In genomic region chr5:135029007-135029854, GRCm38 (mm10) we compare ENCODE assay signal across 8 mouse cellular contexts. TPM values are rescaled to one million over a fixed set of nuclear protein-coding genes. Genes with fewer than 3 reads are reported as not detected.
DNase-seq lines count a peak whose midpoint lies in the region; ATAC-seq and TF ChIP-seq lines count a peak whose summit lies in the region.

No protein-coding gene starts in this region.

- H3K4me1 ChIP-seq in lung, embryonic 14.5 days (ENCODE audit: insufficient read depth) = peaks cover 30% of the 10 kb centered on the region
- peaks cover 3% of the 10 kb centered on the region; the same call in 1 of the 2 replicates for H3K4me1 ChIP-seq in lung, adult 2 months (ENCODE audit: control insufficient read depth, insufficient read depth, low read length)
- H3K4me1 ChIP-seq in embryonic facial prominence, embryonic 14.5 days (ENCODE audit: control insufficient read depth, insufficient read depth, low read length) = peaks cover 30% of the 10 kb centered on the region
- H3K4me1 ChIP-seq in kidney, embryonic 16.5 days (ENCODE audit: insufficient read depth, low read length) = peaks cover 34% of the 10 kb centered on the region
- peaks cover 10% of the 10 kb centered on the region for H3K4me1 ChIP-seq in forebrain, embryonic 12.5 days

- peak overlapping the region; percentile 51 for H3K4me2 ChIP-seq in lung, embryonic 14.5 days
- peak overlapping the region; percentile 37 for H3K4me2 ChIP-seq in embryonic facial prominence, embryonic 14.5 days (ENCODE audit: low read depth, low read length)
- H3K4me2 ChIP-seq in kidney, embryonic 16.5 days (replicated peaks; ENCODE audit: low read depth, low read length) = peak overlapping the region; percentile 24
- H3K4me2 ChIP-seq in forebrain, embryonic 12.5 days = no peak overlapping the region

- peak overlapping the region; percentile 47; the same call in 1 of the 2 replicates for H3K27ac ChIP-seq in lung, embryonic 14.5 days (ENCODE audit: low read depth)
- 0 out of 2 replicates have a peak overlapping the region, but pooled peaks have one; percentile 29 for H3K27ac ChIP-seq in embryonic facial prominence, embryonic 14.5 days (replicated peaks; ENCODE audit: low read depth, low read length)
- H3K27ac ChIP-seq in kidney, embryonic 16.5 days (ENCODE audit: low read length) = peak overlapping the region; percentile 30; the same call in 1 of the 2 replicates
- H3K27ac ChIP-seq in forebrain, embryonic 12.5 days = no peak overlapping the region

- 0 out of 2 replicates have a peak overlapping the region, but pooled peaks have one; percentile 2 for H3K4me3 ChIP-seq in lung, embryonic 14.5 days (ENCODE audit: low read depth, low read length)
- H3K4me3 ChIP-seq in lung, adult 2 months (replicated peaks; ENCODE audit: extremely low read depth, low read depth, low read length) = no peak overlapping the region
- no peak overlapping the region for H3K4me3 ChIP-seq in embryonic facial prominence, embryonic 14.5 days (ENCODE audit: low read depth, low read length)
- H3K4me3 ChIP-seq in kidney, embryonic 16.5 days (ENCODE audit: low read length) = no peak overlapping the region
- H3K4me3 ChIP-seq in forebrain, embryonic 12.5 days (replicated peaks) = no peak overlapping the region

- H3K9ac ChIP-seq in lung, embryonic 14.5 days = no peak overlapping the region; the same call in none of the 2 replicates
- H3K9ac ChIP-seq in embryonic facial prominence, embryonic 14.5 days (ENCODE audit: low read depth, low read length) = no peak overlapping the region; the same call in 1 of the 2 replicates
- H3K9ac ChIP-seq in kidney, embryonic 16.5 days (replicated peaks; ENCODE audit: low read length) = peak overlapping the region; percentile 12; the same call in 1 of the 2 replicates
- no peak overlapping the region for H3K9ac ChIP-seq in forebrain, embryonic 12.5 days

- ATAC-seq in lung, embryonic 14.5 days (ENCODE audit: insufficient read depth) = peak; percentile 41; the same call in 1 of the 2 replicates
- no peak for ATAC-seq in embryonic facial prominence, embryonic 14.5 days (ENCODE audit: low read depth)
- no peak for ATAC-seq in kidney, embryonic 16.5 days (ENCODE audit: low FRiP score, low TSS enrichment)
- ATAC-seq in forebrain, embryonic 12.5 days (ENCODE audit: low FRiP score) = no peak

- peak; percentile 81 for DNase-seq in lung, embryonic 14.5 days
- no peak for DNase-seq in lung, adult 2 months
- DNase-seq in adipocyte (ENCODE audit: low spot score) = peak; percentile 39
- DNase-seq in embryonic facial prominence, embryonic 14.5 days (ENCODE audit: low spot score) = peak; percentile 72
- peak; percentile 54 for DNase-seq in lung, postnatal 36 days
- no peak for DNase-seq in spleen, postnatal 36 days (ENCODE audit: low spot score in 2 of 2)

- no peaks in the 10 kb centered on the region for H3K36me3 ChIP-seq in lung, embryonic 14.5 days (ENCODE audit: insufficient read depth)
- no peaks in the 10 kb centered on the region for H3K36me3 ChIP-seq in embryonic facial prominence, embryonic 14.5 days (ENCODE audit: control insufficient read depth, insufficient read depth, low read length)
- H3K36me3 ChIP-seq in kidney, embryonic 16.5 days (ENCODE audit: insufficient read depth, low read length) = no peaks in the 10 kb centered on the region
- no peaks in the 10 kb centered on the region for H3K36me3 ChIP-seq in forebrain, embryonic 12.5 days (replicated peaks)

- TF ChIP-seq POLR2A in lung, adult 2 months (IDR thresholded peaks at IDR 0.05; ENCODE audit: borderline replicate concordance, extremely low read depth, low read depth, low read length) = no peak

- no peak for TF ChIP-seq CTCF in lung, embryonic 14.5 days (IDR thresholded peaks at IDR 0.05; ENCODE audit: low read depth)
- no peak for TF ChIP-seq CTCF in lung, adult 2 months (IDR thresholded peaks at IDR 0.05; ENCODE audit: insufficient read depth, low read length)

- no peaks in the 10 kb centered on the region for H3K9me3 ChIP-seq in lung, embryonic 14.5 days (ENCODE audit: low read depth, low read length)
- H3K9me3 ChIP-seq in embryonic facial prominence, embryonic 14.5 days (ENCODE audit: control insufficient read depth, low read length) = 0 out of 2 replicates have a peak, but pooled peaks cover 2% of the 10 kb centered on the region
- no peaks in the 10 kb centered on the region for H3K9me3 ChIP-seq in kidney, embryonic 16.5 days (ENCODE audit: low read length)
- no peaks in the 10 kb centered on the region for H3K9me3 ChIP-seq in forebrain, embryonic 12.5 days

- 34% methylated on average over 18 of the region's 18 CpGs for WGBS in lung, embryonic 14.5 days
- 24% methylated on average over 18 of the region's 18 CpGs for WGBS in lung, adult 2 months
- WGBS in embryonic facial prominence, embryonic 14.5 days = 51% methylated on average over 17 of the region's 18 CpGs
- WGBS in kidney, embryonic 16.5 days = 40% methylated on average over 18 of the region's 18 CpGs
- 57% methylated on average over 18 of the region's 18 CpGs for WGBS in forebrain, embryonic 12.5 days

- H3K27me3 ChIP-seq in lung, embryonic 14.5 days (ENCODE audit: insufficient read depth, low read length) = no peaks in the 10 kb centered on the region
- H3K27me3 ChIP-seq in embryonic facial prominence, embryonic 14.5 days (replicated peaks; ENCODE audit: control insufficient read depth, insufficient read depth, low read length) = no peaks in the 10 kb centered on the region
- no peaks in the 10 kb centered on the region for H3K27me3 ChIP-seq in kidney, embryonic 16.5 days (ENCODE audit: insufficient read depth, low read length)
- peaks cover 10% of the 10 kb centered on the region; the same call in 1 of the 2 replicates for H3K27me3 ChIP-seq in forebrain, embryonic 12.5 days

RNA-seq across cellular contexts. Expression of gene Stx1a, which starts 5.9 kb away (rescaled TPM):
- polyA plus RNA-seq in lung, embryonic 14.5 days (2014; fragmentation: Nextera tagmentation; extraction: Ambion mirVana) = 13.2 and 14.5 TPM in 2 replicates
- 10.6 and 11.7 TPM in 2 replicates for polyA plus RNA-seq in lung, adult 2 months (2012; rRNA removed)
- 19.6 and 20.8 TPM in 2 replicates for polyA plus RNA-seq in embryonic facial prominence, embryonic 14.5 days (2014; fragmentation: Nextera tagmentation; extraction: Ambion mirVana)
- polyA plus RNA-seq in kidney, embryonic 16.5 days (2015; fragmentation: Nextera tagmentation; extraction: Ambion mirVana) = 13.4 and 13.5 TPM in 2 replicates
- 21.8 and 22.3 TPM in 2 replicates for polyA plus RNA-seq in forebrain, embryonic 12.5 days (2016; fragmentation: Nextera tagmentation; extraction: Ambion mirVana)

RNA-seq across cellular contexts. Expression of gene Abhd11, which starts 20.3 kb away (rescaled TPM):
- polyA plus RNA-seq in lung, embryonic 14.5 days (2014; fragmentation: Nextera tagmentation; extraction: Ambion mirVana) = 60.0 and 71.0 TPM in 2 replicates
- 66.9 and 78.4 TPM in 2 replicates for polyA plus RNA-seq in lung, adult 2 months (2012; rRNA removed)
- 61.3 and 70.3 TPM in 2 replicates for polyA plus RNA-seq in embryonic facial prominence, embryonic 14.5 days (2014; fragmentation: Nextera tagmentation; extraction: Ambion mirVana)
- polyA plus RNA-seq in kidney, embryonic 16.5 days (2015; fragmentation: Nextera tagmentation; extraction: Ambion mirVana) = 81.1 and 81.9 TPM in 2 replicates
- polyA plus RNA-seq in forebrain, embryonic 12.5 days (2016; fragmentation: Nextera tagmentation; extraction: Ambion mirVana) = 42.3 and 43.1 TPM in 2 replicates

RNA-seq across cellular contexts. Expression of gene Dnajc30, which starts 34.8 kb away (rescaled TPM):
- 31.9 and 33.2 TPM in 2 replicates for polyA plus RNA-seq in lung, embryonic 14.5 days (2014; fragmentation: Nextera tagmentation; extraction: Ambion mirVana)
- 30.7 and 31.5 TPM in 2 replicates for polyA plus RNA-seq in lung, adult 2 months (2012; rRNA removed)
- polyA plus RNA-seq in embryonic facial prominence, embryonic 14.5 days (2014; fragmentation: Nextera tagmentation; extraction: Ambion mirVana) = 31.1 and 33.9 TPM in 2 replicates
- polyA plus RNA-seq in kidney, embryonic 16.5 days (2015; fragmentation: Nextera tagmentation; extraction: Ambion mirVana) = 33.3 and 38.7 TPM in 2 replicates
- polyA plus RNA-seq in forebrain, embryonic 12.5 days (2016; fragmentation: Nextera tagmentation; extraction: Ambion mirVana) = 27.9 TPM in 2 replicates

RNA-seq across cellular contexts. Expression of gene Bud23, which starts 35.5 kb away (rescaled TPM):
- polyA plus RNA-seq in lung, embryonic 14.5 days (2014; fragmentation: Nextera tagmentation; extraction: Ambion mirVana) = 102 and 116 TPM in 2 replicates
- 51.3 and 56.4 TPM in 2 replicates for polyA plus RNA-seq in lung, adult 2 months (2012; rRNA removed)
- 74.0 and 87.2 TPM in 2 replicates for polyA plus RNA-seq in embryonic facial prominence, embryonic 14.5 days (2014; fragmentation: Nextera tagmentation; extraction: Ambion mirVana)
- 134 and 139 TPM in 2 replicates for polyA plus RNA-seq in kidney, embryonic 16.5 days (2015; fragmentation: Nextera tagmentation; extraction: Ambion mirVana)
- 111 and 125 TPM in 2 replicates for polyA plus RNA-seq in forebrain, embryonic 12.5 days (2016; fragmentation: Nextera tagmentation; extraction: Ambion mirVana)

RNA-seq across cellular contexts. Expression of gene Cldn3, which starts 43.2 kb away (rescaled TPM):
- 137 and 139 TPM in 2 replicates for polyA plus RNA-seq in lung, embryonic 14.5 days (2014; fragmentation: Nextera tagmentation; extraction: Ambion mirVana)
- 333 and 552 TPM in 2 replicates for polyA plus RNA-seq in lung, adult 2 months (2012; rRNA removed)
- polyA plus RNA-seq in embryonic facial prominence, embryonic 14.5 days (2014; fragmentation: Nextera tagmentation; extraction: Ambion mirVana) = 23.2 and 27.8 TPM in 2 replicates
- 67.7 and 69.2 TPM in 2 replicates for polyA plus RNA-seq in kidney, embryonic 16.5 days (2015; fragmentation: Nextera tagmentation; extraction: Ambion mirVana)
- 6.3 and 7.6 TPM in 2 replicates for polyA plus RNA-seq in forebrain, embryonic 12.5 days (2016; fragmentation: Nextera tagmentation; extraction: Ambion mirVana)

Comparison
In these comparisons a context has a peak if more than half of its experiments do, and no peak if none do; other contexts are left out.
1. DNase-seq: peak in lung, embryonic 14.5 days (single experiment), adipocyte (single experiment), embryonic facial prominence, embryonic 14.5 days (single experiment) and lung, postnatal 36 days (single experiment); none in lung, adult 2 months (single experiment) and spleen, postnatal 36 days (0 of 2).